Mouse (Mus musculus): Measurements from ENCODE around the gene Itpr2. TPM values are rescaled to one million over a fixed set of nuclear protein-coding genes. Genes with fewer than 3 reads are reported as not detected.

Itpr2 gene
- polyA plus RNA-seq, 1 experiment from 2014 or later = 6.2 TPM

- Histone ChIP-seq H3K27me3 (ENCODE audit: control insufficient read depth, insufficient read depth, low read length) (no peaks in the 10 kb centered on the region), H3K27ac (no peak overlapping the region), H3K36me3 (replicated peaks; ENCODE audit: control insufficient read depth, insufficient read depth) (no peaks in the 10 kb centered on the region), H3K9ac (no peak overlapping the region), H3K4me1 (replicated peaks; ENCODE audit: control insufficient read depth, insufficient read depth, low read length) (no peaks in the 10 kb centered on the region), H3K4me3 (replicated peaks; ENCODE audit: low read length) (no peak overlapping the region), H3K9me3 (ENCODE audit: control insufficient read depth, low read length) (no peaks in the 10 kb centered on the region), H3K4me2 (replicated peaks) (no peak overlapping the region)
- DNase-seq (ENCODE audit: low spot score) (no peak), ATAC-seq (ENCODE audit: low FRiP score) (no peak)
- 94% methylated on average over 8 of the region's 8 CpGs for WGBS
These were observed 175.4 kb downstream of the Itpr2 start for GRCm38 (mm10) chr6:146326631-146327030.

GRCm38 (mm10) chr6:146324541-146325204, 177.3 kb downstream of the Itpr2 start:
- Histone ChIP-seq H3K4me2 (replicated peaks) (no peak overlapping the region), H3K27me3 (ENCODE audit: control insufficient read depth, insufficient read depth, low read length) (no peaks in the 10 kb centered on the region), H3K36me3 (replicated peaks; ENCODE audit: control insufficient read depth, insufficient read depth) (no peaks in the 10 kb centered on the region), H3K4me1 (replicated peaks; ENCODE audit: control insufficient read depth, insufficient read depth, low read length) (no peaks in the 10 kb centered on the region), H3K4me3 (replicated peaks; ENCODE audit: low read length) (no peak overlapping the region), H3K9ac (no peak overlapping the region), H3K27ac (no peak overlapping the region), H3K9me3 (ENCODE audit: control insufficient read depth, low read length) (no peaks in the 10 kb centered on the region)
- ATAC-seq (ENCODE audit: low FRiP score) (no peak), DNase-seq (ENCODE audit: low spot score) (no peak)
- WGBS = 76% methylated on average over 19 of the region's 19 CpGs

- WGBS = 72% methylated on average over 7 of the region's 7 CpGs
- no peaks in the 10 kb centered on the region for H3K27me3 ChIP-seq (ENCODE audit: control insufficient read depth, insufficient read depth, low read length)
- ATAC-seq (ENCODE audit: low FRiP score) (no peak), DNase-seq (ENCODE audit: low spot score) (no peak)
- no peak overlapping the region for H3K9ac ChIP-seq
- H3K36me3 ChIP-seq (replicated peaks; ENCODE audit: control insufficient read depth, insufficient read depth) = no peaks in the 10 kb centered on the region
- H3K4me2 ChIP-seq (replicated peaks) = no peak overlapping the region
- no peak overlapping the region for H3K4me3 ChIP-seq (replicated peaks; ENCODE audit: low read length)
- no peaks in the 10 kb centered on the region for H3K9me3 ChIP-seq (ENCODE audit: control insufficient read depth, low read length)
- H3K4me1 ChIP-seq (replicated peaks; ENCODE audit: control insufficient read depth, insufficient read depth, low read length) = no peaks in the 10 kb centered on the region
- H3K27ac ChIP-seq = no peak overlapping the region
These were observed 179.5 kb downstream of the Itpr2 start for GRCm38 (mm10) chr6:146322555-146322954.

GRCm38 (mm10) chr6:146321951-146322350, 180.1 kb downstream of the Itpr2 start:
- Histone ChIP-seq H3K36me3 (replicated peaks; ENCODE audit: control insufficient read depth, insufficient read depth) (no peaks in the 10 kb centered on the region), H3K27me3 (ENCODE audit: control insufficient read depth, insufficient read depth, low read length) (no peaks in the 10 kb centered on the region), H3K4me1 (replicated peaks; ENCODE audit: control insufficient read depth, insufficient read depth, low read length) (no peaks in the 10 kb centered on the region), H3K27ac (no peak overlapping the region), H3K9ac (no peak overlapping the region), H3K9me3 (ENCODE audit: control insufficient read depth, low read length) (no peaks in the 10 kb centered on the region), H3K4me3 (replicated peaks; ENCODE audit: low read length) (no peak overlapping the region), H3K4me2 (replicated peaks) (no peak overlapping the region)
- 61% methylated on average over 4 of the region's 4 CpGs for WGBS
- ATAC-seq (ENCODE audit: low FRiP score) (no peak), DNase-seq (ENCODE audit: low spot score) (no peak)

- no peak overlapping the region for H3K9ac ChIP-seq
- H3K4me3 ChIP-seq (replicated peaks; ENCODE audit: low read length) = no peak overlapping the region
- 83% methylated on average over 6 of the region's 6 CpGs for WGBS
- H3K4me1 ChIP-seq (replicated peaks; ENCODE audit: control insufficient read depth, insufficient read depth, low read length) = no peaks in the 10 kb centered on the region
- H3K36me3 ChIP-seq (replicated peaks; ENCODE audit: control insufficient read depth, insufficient read depth) = no peaks in the 10 kb centered on the region
- no peaks in the 10 kb centered on the region for H3K27me3 ChIP-seq (ENCODE audit: control insufficient read depth, insufficient read depth, low read length)
- no peak for ATAC-seq (ENCODE audit: low FRiP score)
- H3K9me3 ChIP-seq (ENCODE audit: control insufficient read depth, low read length) = no peaks in the 10 kb centered on the region
- no peak for DNase-seq (ENCODE audit: low spot score)
- H3K4me2 ChIP-seq (replicated peaks) = no peak overlapping the region
- H3K27ac ChIP-seq = no peak overlapping the region
These were observed 185.6 kb downstream of the Itpr2 start for GRCm38 (mm10) chr6:146316415-146316814.

- H3K27ac ChIP-seq = no peak overlapping the region
- H3K4me3 ChIP-seq (replicated peaks; ENCODE audit: low read length) = no peak overlapping the region
- H3K27me3 ChIP-seq (ENCODE audit: control insufficient read depth, insufficient read depth, low read length) = no peaks in the 10 kb centered on the region
- no peak for ATAC-seq (ENCODE audit: low FRiP score)
- H3K4me1 ChIP-seq (replicated peaks; ENCODE audit: control insufficient read depth, insufficient read depth, low read length) = no peaks in the 10 kb centered on the region
- no peaks in the 10 kb centered on the region for H3K36me3 ChIP-seq (replicated peaks; ENCODE audit: control insufficient read depth, insufficient read depth)
- no peaks in the 10 kb centered on the region for H3K9me3 ChIP-seq (ENCODE audit: control insufficient read depth, low read length)
- 96% methylated on average over 8 of the region's 8 CpGs for WGBS
- no peak overlapping the region for H3K4me2 ChIP-seq (replicated peaks)
- H3K9ac ChIP-seq = no peak overlapping the region
- no peak for DNase-seq (ENCODE audit: low spot score)
These were observed 186.9 kb downstream of the Itpr2 start for GRCm38 (mm10) chr6:146315153-146315552.

- no peaks in the 10 kb centered on the region for H3K4me1 ChIP-seq (replicated peaks; ENCODE audit: control insufficient read depth, insufficient read depth, low read length)
- ATAC-seq (ENCODE audit: low FRiP score) (no peak), DNase-seq (ENCODE audit: low spot score) (no peak)
- H3K9me3 ChIP-seq (ENCODE audit: control insufficient read depth, low read length) = no peaks in the 10 kb centered on the region
- H3K36me3 ChIP-seq (replicated peaks; ENCODE audit: control insufficient read depth, insufficient read depth) = no peaks in the 10 kb centered on the region
- WGBS = 75% methylated on average over 5 of the region's 5 CpGs
- H3K9ac ChIP-seq = no peak overlapping the region
- H3K4me2 ChIP-seq (replicated peaks) = no peak overlapping the region
- no peaks in the 10 kb centered on the region for H3K27me3 ChIP-seq (ENCODE audit: control insufficient read depth, insufficient read depth, low read length)
- no peak overlapping the region for H3K4me3 ChIP-seq (replicated peaks; ENCODE audit: low read length)
- H3K27ac ChIP-seq = no peak overlapping the region
These were observed 187.7 kb downstream of the Itpr2 start for GRCm38 (mm10) chr6:146314304-146314703.

- H3K4me1 ChIP-seq (replicated peaks; ENCODE audit: control insufficient read depth, insufficient read depth, low read length) = no peaks in the 10 kb centered on the region
- no peaks in the 10 kb centered on the region for H3K36me3 ChIP-seq (replicated peaks; ENCODE audit: control insufficient read depth, insufficient read depth)
- H3K9ac ChIP-seq = no peak overlapping the region
- no peak overlapping the region for H3K4me2 ChIP-seq (replicated peaks)
- no peak overlapping the region for H3K4me3 ChIP-seq (replicated peaks; ENCODE audit: low read length)
- no peaks in the 10 kb centered on the region for H3K9me3 ChIP-seq (ENCODE audit: control insufficient read depth, low read length)
- no peaks in the 10 kb centered on the region for H3K27me3 ChIP-seq (ENCODE audit: control insufficient read depth, insufficient read depth, low read length)
- 92% methylated on average over 4 of the region's 4 CpGs for WGBS
- ATAC-seq (ENCODE audit: low FRiP score) (no peak), DNase-seq (ENCODE audit: low spot score) (no peak)
- H3K27ac ChIP-seq = no peak overlapping the region
These were observed 188.6 kb downstream of the Itpr2 start for GRCm38 (mm10) chr6:146313396-146313795.

GRCm38 (mm10) chr6:146310210-146310609, 191.8 kb downstream of the Itpr2 start:
- 69% methylated on average over 2 of the region's 2 CpGs for WGBS
- ATAC-seq (ENCODE audit: low FRiP score) (no peak), DNase-seq (ENCODE audit: low spot score) (no peak)

GRCm38 (mm10) chr6:146309335-146309734, 192.7 kb downstream of the Itpr2 start:
- Histone ChIP-seq H3K9me3 (ENCODE audit: control insufficient read depth, low read length) (no peaks in the 10 kb centered on the region), H3K27me3 (ENCODE audit: control insufficient read depth, insufficient read depth, low read length) (no peaks in the 10 kb centered on the region), H3K4me3 (replicated peaks; ENCODE audit: low read length) (no peak overlapping the region), H3K4me1 (replicated peaks; ENCODE audit: control insufficient read depth, insufficient read depth, low read length) (no peaks in the 10 kb centered on the region), H3K4me2 (replicated peaks) (no peak overlapping the region), H3K9ac (no peak overlapping the region), H3K27ac (no peak overlapping the region), H3K36me3 (replicated peaks; ENCODE audit: control insufficient read depth, insufficient read depth) (no peaks in the 10 kb centered on the region)
- ATAC-seq (ENCODE audit: low FRiP score) (no peak), DNase-seq (ENCODE audit: low spot score) (no peak)
- 84% methylated on average over 1 of the region's 1 CpGs for WGBS

More at GRCm38 (mm10) chr6:146310210-146310609, 191.8 kb downstream of the Itpr2 start:
- H3K4me3 ChIP-seq (replicated peaks; ENCODE audit: low read length) = no peak overlapping the region
- no peaks in the 10 kb centered on the region for H3K9me3 ChIP-seq (ENCODE audit: control insufficient read depth, low read length)
- no peaks in the 10 kb centered on the region for H3K4me1 ChIP-seq (replicated peaks; ENCODE audit: control insufficient read depth, insufficient read depth, low read length)
- H3K36me3 ChIP-seq (replicated peaks; ENCODE audit: control insufficient read depth, insufficient read depth) = no peaks in the 10 kb centered on the region
- H3K27me3 ChIP-seq (ENCODE audit: control insufficient read depth, insufficient read depth, low read length) = no peaks in the 10 kb centered on the region
- H3K27ac ChIP-seq = no peak overlapping the region
- H3K4me2 ChIP-seq (replicated peaks) = no peak overlapping the region
- H3K9ac ChIP-seq = no peak overlapping the region

All from hindbrain, embryonic 14.5 days (tissue).